Mouse (Mus musculus) heart, embryonic 14.5 days (tissue): ENCODE measurements around the gene Rgs6. TPM values are rescaled to one million over a fixed set of nuclear protein-coding genes. Genes with fewer than 3 reads are reported as not detected.

Source experiments
- ATAC-seq: fragments of 200-750 bp; cut with Nextera tagmentation; 2 replicates; pipeline ENCODE4 v1.8.0; 2017; ENCODE audit warnings: low read depth, moderate TSS enrichment; ENCODE audit not compliant: insufficient number of reproducible peaks, insufficient read depth, low FRiP score
- H3K27ac ChIP-seq, 2 experiments: fragments of 200-500 bp in 1 of 2; fragments of 300-500 bp in 1 of 2; sonication (generic) in 1 of 2; replicated peaks in 1 of 2; 2 replicates each; pipeline ENCODE4 v1.5.1; 2012 to 2014; ENCODE audit warnings: low read depth in 2 of 2, low read length in 2 of 2, control low read depth in 1 of 2, mild to moderate bottlenecking in 1 of 2, mixed read lengths in 1 of 2; ENCODE audit not compliant: control insufficient read depth in 1 of 2, insufficient read depth in 1 of 2
- H3K27me3 ChIP-seq: fragments of 300-500 bp; sonication (generic); 2 replicates; pipeline ENCODE4 v1.6.1; 2014; ENCODE audit warnings: mild to moderate bottlenecking, low read length, control low read depth; ENCODE audit not compliant: control insufficient read depth, insufficient read depth
- H3K36me3 ChIP-seq: fragments of 300-500 bp; sonication (generic); 2 replicates; pipeline ENCODE4 v1.6.1; 2014; ENCODE audit warnings: mild to moderate bottlenecking, control low read depth, low read length, mixed read lengths; ENCODE audit not compliant: control insufficient read depth, insufficient read depth
- H3K4me1 ChIP-seq, 2 experiments: fragments of 200-500 bp in 1 of 2; fragments of 300-500 bp in 1 of 2; sonication (generic) in 1 of 2; 2 replicates each; pipeline ENCODE4 v1.6.1; 2012 to 2014; ENCODE audit warnings: low read length in 2 of 2, control low read depth in 1 of 2, mixed read lengths in 1 of 2; ENCODE audit not compliant: control insufficient read depth in 2 of 2, insufficient read depth in 2 of 2
- H3K4me2 ChIP-seq: fragments of 300-500 bp; sonication (generic); 2 replicates; pipeline ENCODE4 v1.6.1; 2014; ENCODE audit warnings: mild to moderate bottlenecking, low read length
- H3K4me3 ChIP-seq, 2 experiments: fragments of 200-500 bp in 1 of 2; fragments of 300-500 bp in 1 of 2; sonication (generic) in 1 of 2; 2 replicates each; pipeline ENCODE4 v1.5.1; 2012 to 2014; ENCODE audit warnings: low read length in 2 of 2, mild to moderate bottlenecking in 2 of 2, control low read depth in 1 of 2, low read depth in 1 of 2, moderate library complexity in 1 of 2; ENCODE audit not compliant: control insufficient read depth in 1 of 2, insufficient read depth in 1 of 2
- H3K9ac ChIP-seq: fragments of 300-500 bp; sonication (generic); 2 replicates; pipeline ENCODE4 v1.6.1; 2014; ENCODE audit warnings: mild to moderate bottlenecking, low read length
- H3K9me3 ChIP-seq: fragments of 300-500 bp; sonication (generic); 2 replicates; pipeline ENCODE4 v1.6.1; 2016; ENCODE audit warnings: low read length, control low read depth; ENCODE audit not compliant: control insufficient read depth
- WGBS: fragments of 180-500 bp; shearing (Covaris S2); extraction: QIAGEN DNeasy Blood & Tissue Kit; methylation state at CpG from one replicate; pipeline ENCODE4 v1.1.7; 2014; 5-methylcytosine and 5-hydroxymethylcytosine counted together
- polyA plus RNA-seq: library from polyadenylated mRNA; unstranded; fragments of >200 nt; fragmentation: Nextera tagmentation; extraction: Ambion mirVana; gene quantifications from 2 replicates; pipeline ENCODE4 v1.2.1, GENCODE M21; 2014

The Rgs6 gene
- polyA plus RNA-seq, 1 experiment from 2014 or later, result 17.8 TPM

- WGBS, result 67% methylated on average over 5 of the region's 5 CpGs
- Histone ChIP-seq H3K27ac (no peak overlapping the region), H3K9me3 (no peaks in the 10 kb centered on the region), H3K4me1 (peaks cover 42 to 52% of the 10 kb centered on the region in 2 experiments), H3K27me3 (no peaks in the 10 kb centered on the region), H3K9ac (no peak overlapping the region), H3K36me3 (no peaks in the 10 kb centered on the region), H3K4me3 (no peak overlapping the region), H3K4me2 (no peak overlapping the region)
- no peak for ATAC-seq
These were observed 619.4 kb downstream of the Rgs6 start for GRCm38 (mm10) chr12:83207481-83207880.

GRCm38 (mm10) chr12:83208011-83208410, 619.9 kb downstream of the Rgs6 start:
- H3K27ac ChIP-seq, result no peak overlapping the region
- no peak overlapping the region for H3K4me2 ChIP-seq
- H3K36me3 ChIP-seq, result no peaks in the 10 kb centered on the region
- ATAC-seq, result no peak
- WGBS, result 53% methylated on average over 8 of the region's 8 CpGs
- H3K9me3 ChIP-seq, result no peaks in the 10 kb centered on the region
- peaks cover 42 to 52% of the 10 kb centered on the region in 2 experiments for H3K4me1 ChIP-seq
- no peak overlapping the region for H3K4me3 ChIP-seq
- no peaks in the 10 kb centered on the region for H3K27me3 ChIP-seq
- H3K9ac ChIP-seq, result no peak overlapping the region

- Histone ChIP-seq H3K27me3 (no peaks in the 10 kb centered on the region), H3K27ac (peak overlapping the region; percentile 78 to 81), H3K4me1 (peaks cover 42 to 58% of the 10 kb centered on the region in 2 experiments), H3K4me2 (no peak overlapping the region), H3K36me3 (no peaks in the 10 kb centered on the region), H3K9ac (no peak overlapping the region), H3K9me3 (no peaks in the 10 kb centered on the region), H3K4me3 (no peak overlapping the region)
- 59% methylated on average over 6 of the region's 6 CpGs for WGBS
- no peak for ATAC-seq
These were observed 620.7 kb downstream of the Rgs6 start for GRCm38 (mm10) chr12:83208841-83209240.

- H3K9ac ChIP-seq, result no peak overlapping the region
- peaks cover 47 to 60% of the 10 kb centered on the region in 2 experiments for H3K4me1 ChIP-seq
- no peaks in the 10 kb centered on the region for H3K9me3 ChIP-seq
- ATAC-seq, result peak; percentile 23; the same call in 1 of the 2 replicates
- H3K36me3 ChIP-seq, result no peaks in the 10 kb centered on the region
- H3K27ac ChIP-seq, result peak overlapping the region; percentile 78 to 81
- 8% methylated on average over 6 of the region's 6 CpGs for WGBS
- no peak overlapping the region for H3K4me2 ChIP-seq
- H3K4me3 ChIP-seq, result no peak overlapping the region
- no peaks in the 10 kb centered on the region for H3K27me3 ChIP-seq
These were observed 621.4 kb downstream of the Rgs6 start for GRCm38 (mm10) chr12:83209461-83209860.

GRCm38 (mm10) chr12:83210294-83210693, 622.2 kb downstream of the Rgs6 start:
- Histone ChIP-seq H3K9me3 (no peaks in the 10 kb centered on the region), H3K4me3 (no peak overlapping the region), H3K9ac (no peak overlapping the region), H3K36me3 (no peaks in the 10 kb centered on the region), H3K4me1 (peaks cover 45 to 62% of the 10 kb centered on the region in 2 experiments), H3K4me2 (no peak overlapping the region), H3K27ac (peak overlapping the region; percentile 78 to 81), H3K27me3 (no peaks in the 10 kb centered on the region)
- WGBS, result 53% methylated on average over 5 of the region's 5 CpGs
- ATAC-seq, result no peak

- Histone ChIP-seq H3K4me1 (peaks cover 45 to 62% of the 10 kb centered on the region in 2 experiments), H3K9ac (no peak overlapping the region)
These were observed 622.6 kb downstream of the Rgs6 start for GRCm38 (mm10) chr12:83210735-83211134.

GRCm38 (mm10) chr12:83211146-83211822, 623.2 kb downstream of the Rgs6 start:
- H3K36me3 ChIP-seq, result no peaks in the 10 kb centered on the region
- H3K27ac ChIP-seq, result no peak overlapping the region; a peak in 1 of 4 replicates
- no peak overlapping the region for H3K9ac ChIP-seq
- H3K4me1 ChIP-seq, result peaks cover 45 to 62% of the 10 kb centered on the region in 2 experiments
- no peaks in the 10 kb centered on the region for H3K27me3 ChIP-seq
- no peak overlapping the region for H3K4me3 ChIP-seq
- 72% methylated on average over 7 of the region's 7 CpGs for WGBS
- no peak overlapping the region for H3K4me2 ChIP-seq
- no peak for ATAC-seq
- no peaks in the 10 kb centered on the region for H3K9me3 ChIP-seq

More at GRCm38 (mm10) chr12:83210735-83211134, 622.6 kb downstream of the Rgs6 start:
- H3K4me2 ChIP-seq, result no peak overlapping the region
- no peaks in the 10 kb centered on the region for H3K36me3 ChIP-seq
- peak overlapping the region; percentile 78 to 81; a peak in 3 of 4 replicates for H3K27ac ChIP-seq
- no peaks in the 10 kb centered on the region for H3K27me3 ChIP-seq
- no peak overlapping the region for H3K4me3 ChIP-seq
- 85% methylated on average over 3 of the region's 3 CpGs for WGBS
- ATAC-seq, result no peak
- no peaks in the 10 kb centered on the region for H3K9me3 ChIP-seq
